Mouse (Mus musculus) ES-E14 (cell line): ENCODE data around the gene Rassf4.

Experiments
- HCFC1 ChIP-seq: IDR thresholded peaks from 2 replicates; pipeline ENCODE4 v1.6.1; 2012; ENCODE audit warnings: low read length, inconsistent platforms, borderline replicate concordance; ENCODE audit not compliant: insufficient read depth
- ZC3H11A ChIP-seq: IDR thresholded peaks from 2 replicates; pipeline ENCODE4 v1.6.1; 2012; ENCODE audit warnings: low read depth, mild to moderate bottlenecking, inconsistent platforms, low read length, borderline replicate concordance
- ZNF384 ChIP-seq: IDR thresholded peaks from 2 replicates; pipeline ENCODE4 v1.6.1; 2012; ENCODE audit warnings: low read depth, low read length, inconsistent platforms

GRCm38 (mm10) chr6:116664031-116664430 is 9.7 kb downstream of the Rassf4 start:
- TF ChIP-seq ZNF384 (no peak), ZC3H11A (no peak), HCFC1 (no peak)
